Mouse (Mus musculus) heart, postnatal 14 days (tissue): ENCODE measurements around the gene Gamt. TPM values are rescaled to one million over a fixed set of nuclear protein-coding genes. Genes with fewer than 3 reads are reported as not detected.

Experiments
- DNase-seq, 2 experiments: peaks; one replicate each; pipeline ENCODE4 v3.0.0; 2021 to 2022
- intact Hi-C: fragments of 180-260 bp; cut with DNase I; formaldehyde crosslinking; loops from one replicate; pipeline ENCODE4 v1.15.1; 2025
- long read RNA-seq, 2 experiments: library from polyadenylated mRNA; stranded (forward); transcript quantifications; one replicate each; pipeline ENCODE4 v2.0.0; 2021
- total RNA-seq, 2 experiments: library from RNA; stranded (reverse); gene quantifications; 2 replicates each; pipeline ENCODE4 v1.2.3; 2021

Gamt gene
- total RNA-seq: 10 to 100 TPM; 11.6 to 14.5 TPM
- long read RNA-seq, experiment 1, transcript Gamt-202 (6 exons, 988 nt): major isoform, 14 of 21 reads
- long read RNA-seq, experiment 1, partial matches to known transcripts: 2 of 21 reads
- long read RNA-seq, experiment 1, other reads (novel, unspliced or antisense): 4 of 21 reads
- long read RNA-seq, experiment 2, transcript Gamt-202 (6 exons, 988 nt): major isoform, 11 of 16 reads
- long read RNA-seq, experiment 2, partial matches to known transcripts: 3 of 16 reads
- long read RNA-seq, experiment 2, other reads (novel, unspliced or antisense): 2 of 16 reads

- intact Hi-C loops: no loop called here
- peak; percentile 98 to 99 for DNase-seq
Measured at GRCm38 (mm10) chr10:80260642-80261584, at the start of gene Gamt, which contains the start of gene Dazap1. TSS of gene Gamt (minus strand) at chr10:80261012. TSS of gene Dazap1 (plus strand) at chr10:80261486.

- intact Hi-C loops: no loop called here
- no peak for DNase-seq
Measured at GRCm38 (mm10) chr10:80304862-80305261, 44.0 kb upstream of the Gamt start.

- intact Hi-C loops: no loop called here
- DNase-seq: no peak
Measured at GRCm38 (mm10) chr10:80304458-80304857, 43.6 kb upstream of the Gamt start.

GRCm38 (mm10) chr10:80302471-80302881, 41.7 kb upstream of the Gamt start:
- peak; percentile 84 to 87 for DNase-seq
- intact Hi-C loops: no loop called here

GRCm38 (mm10) chr10:80302082-80302355, 41.2 kb upstream of the Gamt start:
- intact Hi-C loops: no loop called here
- DNase-seq: no peak

GRCm38 (mm10) chr10:80301256-80302081, 40.7 kb upstream of the Gamt start:
- intact Hi-C loops: no loop called here
- DNase-seq: no peak

- DNase-seq: no peak
- intact Hi-C loops: no loop called here
Measured at GRCm38 (mm10) chr10:80300672-80301181, 39.9 kb upstream of the Gamt start.

- intact Hi-C loops: no loop called here
- DNase-seq: no peak
Measured at GRCm38 (mm10) chr10:80299824-80300223, 39.0 kb upstream of the Gamt start.

GRCm38 (mm10) chr10:80299301-80299700, 38.5 kb upstream of the Gamt start:
- intact Hi-C loops: no loop called here
- DNase-seq: no peak

- intact Hi-C loops: no loop called here
Measured at GRCm38 (mm10) chr10:80298571-80299281, 37.9 kb upstream of the Gamt start.

GRCm38 (mm10) chr10:80297526-80298133, 36.8 kb upstream of the Gamt start:
- intact Hi-C loops: loop anchor here (2.0 kb wide), 1 partner anchor 21 kb away; no protein-coding TSS in a partner anchor
- DNase-seq: no peak

More at GRCm38 (mm10) chr10:80298571-80299281, 37.9 kb upstream of the Gamt start:
- DNase-seq: peak; percentile 62 to 73

- intact Hi-C loops: loop anchor here (2.0 kb wide), 1 partner anchor 22 kb away; no protein-coding TSS in a partner anchor
- DNase-seq: no peak
Measured at GRCm38 (mm10) chr10:80296824-80297223, 36.0 kb upstream of the Gamt start.

GRCm38 (mm10) chr10:80295618-80296425, 35.0 kb upstream of the Gamt start, which contains the start of gene Apc2:
TSS of gene Apc2 (plus strand) at chr10:80295977.
- intact Hi-C loops: loop anchor here (1.0 to 2.0 kb wide), 3 partner anchors 23 to 81 kb away; partner anchors contain the start of gene Adamtsl5
- peak; percentile 74 to 78 for DNase-seq

- DNase-seq: no peak
- intact Hi-C loops: loop anchor here (1.0 to 2.0 kb wide), 2 partner anchors 53 to 82 kb away; partner anchors contain the start of gene Adamtsl5
Measured at GRCm38 (mm10) chr10:80294788-80295303, 34.0 kb upstream of the Gamt start.

GRCm38 (mm10) chr10:80294311-80294710, 33.5 kb upstream of the Gamt start:
- intact Hi-C loops: loop anchor here (2.0 kb wide), 1 partner anchor 82 kb away; no protein-coding TSS in a partner anchor

GRCm38 (mm10) chr10:80293325-80293724, 32.5 kb upstream of the Gamt start:
- intact Hi-C loops: no loop called here
- no peak for DNase-seq

More at GRCm38 (mm10) chr10:80294311-80294710, 33.5 kb upstream of the Gamt start:
- no peak for DNase-seq

- DNase-seq: peak; percentile 94 to 96
- intact Hi-C loops: no loop called here
Measured at GRCm38 (mm10) chr10:80292251-80293146, 31.7 kb upstream of the Gamt start, which contains the start of gene Rps15. TSS of gene Rps15 (plus strand) at chr10:80292453.
